Mouse (Mus musculus) CH12.LX (cell line): ENCODE results near the gene Il17re.

Experiments used
- MEF2A ChIP-seq: IDR thresholded peaks from 2 replicates; pipeline ENCODE4 v1.6.1; 2014; ENCODE audit warnings: low read depth, mild to moderate bottlenecking, inconsistent platforms, low read length, improper control_type of control experiment, borderline replicate concordance
- POLR2A ChIP-seq: IDR thresholded peaks from 2 replicates; pipeline ENCODE4 v1.6.1; 2011; ENCODE audit warnings: low read depth, mild to moderate bottlenecking, improper control_type of control experiment, low read length

DNA sequence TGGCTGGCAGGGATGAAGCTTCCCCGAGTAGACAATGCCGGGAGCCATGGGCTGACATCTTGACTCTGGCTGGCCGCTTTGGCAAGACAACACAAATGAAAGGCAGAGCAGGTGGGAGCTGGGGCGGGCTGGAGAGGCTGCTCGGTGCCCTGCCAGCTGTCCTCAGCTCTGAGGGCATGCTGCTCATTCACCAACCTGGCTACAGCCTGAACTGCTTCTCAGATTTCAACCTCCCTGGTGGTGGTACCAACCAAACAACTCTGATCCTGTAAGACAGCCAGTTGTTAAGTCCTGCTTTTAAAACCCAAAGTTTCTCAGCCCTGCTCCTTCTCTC, 50.6 kb downstream of the Il17re start:
- TF ChIP-seq POLR2A (no peak), MEF2A (no peak)
